Mouse (Mus musculus) urinary bladder, adult 2 months (tissue): ENCODE measurements around the gene Zfp580. TPM values are rescaled to one million over a fixed set of nuclear protein-coding genes. Genes with fewer than 3 reads are reported as not detected.
"Not testable (repeated sequence)": the region's sequence is repeated elsewhere in the genome, so short reads cannot be mapped to it uniquely, and the experiment has no call there.

Experiments used
- DNase-seq: peaks from one replicate; pipeline ENCODE4 v3.0.0; 2022; ENCODE audit warnings: low spot score
- polyA plus RNA-seq: library from polyadenylated mRNA; depleted of rRNA; stranded (reverse); fragments of >200 nt; gene quantifications from 2 replicates; pipeline ENCODE4 v1.2.3, GENCODE M21; 2012; rRNA removed

Gene Zfp580
- 12.1 and 19.8 TPM in 2 replicates for polyA plus RNA-seq

- DNase-seq, result peak; percentile 77
Measured at GRCm38 (mm10) chr7:5051193-5052192, at the start of gene Zfp580. TSS of gene Zfp580 (plus strand) at chr7:5051538.

DNA sequence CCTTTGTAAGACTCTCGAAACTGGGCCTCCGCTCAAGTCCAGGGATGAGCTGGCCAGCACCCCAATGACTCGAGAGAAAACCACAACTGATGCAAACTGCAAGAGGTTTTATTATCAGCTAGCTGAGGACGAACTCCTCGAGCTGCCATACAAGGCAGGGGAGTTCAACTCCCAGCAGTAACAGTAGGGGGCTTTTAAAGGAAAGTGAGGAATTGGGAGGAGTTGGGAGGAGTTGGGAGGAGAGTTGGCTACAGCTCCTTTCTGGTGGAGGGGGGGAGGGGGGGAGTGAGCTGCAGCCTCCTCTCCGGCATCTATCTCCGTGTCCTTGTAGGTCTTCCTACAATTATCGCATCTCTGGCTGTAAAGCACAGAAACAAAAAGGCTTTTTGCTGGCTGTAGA lies 48.5 kb upstream of the Zfp580 start:
- not testable (repeated sequence) for DNase-seq

DNA sequence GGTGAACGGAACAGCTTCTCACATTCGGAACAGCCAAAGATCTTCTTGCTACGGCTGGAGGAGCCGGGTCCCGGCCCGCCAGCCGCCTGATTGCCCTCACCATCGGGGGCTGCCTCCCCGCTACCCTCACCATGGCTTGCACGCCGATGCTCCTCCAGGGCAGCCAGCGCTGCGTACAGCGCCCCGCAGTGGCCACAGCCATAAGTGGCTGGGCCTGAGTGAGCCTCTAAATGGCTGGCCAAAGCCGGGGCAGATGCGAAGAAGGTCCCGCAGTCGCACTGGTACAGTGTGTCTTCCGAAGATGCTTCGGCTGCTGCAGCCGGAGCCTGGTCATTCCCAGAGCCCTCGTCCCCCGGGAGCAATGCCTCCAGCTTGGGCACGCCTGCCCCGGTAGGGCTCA lies 43.1 kb upstream of the Zfp580 start:
- DNase-seq, result no peak

DNA sequence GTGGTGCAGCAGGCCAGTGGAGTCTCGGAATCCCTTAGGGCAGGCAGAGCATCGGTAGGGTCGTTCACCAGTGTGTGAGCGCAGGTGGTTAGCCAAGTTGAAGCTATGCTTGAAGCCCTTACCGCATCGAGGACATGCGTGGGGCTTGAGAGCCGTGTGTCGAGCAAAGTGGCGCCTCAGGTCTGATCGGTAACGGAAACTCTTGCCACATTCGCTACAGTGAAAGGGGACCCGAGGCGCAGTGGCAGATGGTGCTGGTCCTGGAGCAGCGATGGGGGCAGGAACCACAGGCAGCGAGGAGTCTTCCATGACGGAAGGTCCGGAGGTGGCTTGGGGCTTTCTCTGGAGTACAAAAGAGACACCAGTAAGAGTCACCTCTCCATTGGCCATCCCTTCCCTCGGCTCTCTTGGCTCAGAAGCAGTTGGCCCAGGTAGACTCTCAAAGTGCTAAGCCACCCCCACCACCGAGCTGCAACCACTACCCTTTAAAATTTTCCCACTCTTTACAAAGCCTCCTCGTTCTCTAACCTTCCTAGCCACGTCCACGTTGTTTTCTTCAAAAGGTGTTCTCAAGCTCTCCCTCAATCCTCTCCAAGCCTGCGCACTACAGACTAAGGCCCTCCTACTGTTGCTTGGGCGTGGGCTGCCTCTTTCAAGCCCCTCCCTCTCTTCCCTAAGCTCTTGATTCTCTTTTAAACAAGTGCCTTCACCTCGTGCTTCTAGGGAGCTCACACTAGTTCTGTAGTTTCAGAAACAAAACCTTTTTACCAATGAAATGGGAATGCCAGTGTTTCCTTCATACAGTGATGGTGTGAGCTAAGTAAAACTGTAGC lies 38.4 kb upstream of the Zfp580 start:
- no peak for DNase-seq

- peak; percentile 82 for DNase-seq
Measured at GRCm38 (mm10) chr7:5014251-5015117, 36.9 kb upstream of the Zfp580 start, which contains the start of the genes Zfp524 and Fiz1. TSS of gene Zfp524 (plus strand) at chr7:5014415. TSS of gene Fiz1 (minus strand) at chr7:5014697.

- DNase-seq, result peak; percentile 87
Measured at GRCm38 (mm10) chr7:5015118-5016001, 36.0 kb upstream of the Zfp580 start, which contains the start of gene Gm44973. TSS of gene Gm44973 (plus strand) at chr7:5015496.

- DNase-seq, result no peak
Measured at GRCm38 (mm10) chr7:5016057-5016456, 35.3 kb upstream of the Zfp580 start.

GRCm38 (mm10) chr7:5016920-5017319 lies 34.4 kb upstream of the Zfp580 start:
- DNase-seq, result no peak

DNA sequence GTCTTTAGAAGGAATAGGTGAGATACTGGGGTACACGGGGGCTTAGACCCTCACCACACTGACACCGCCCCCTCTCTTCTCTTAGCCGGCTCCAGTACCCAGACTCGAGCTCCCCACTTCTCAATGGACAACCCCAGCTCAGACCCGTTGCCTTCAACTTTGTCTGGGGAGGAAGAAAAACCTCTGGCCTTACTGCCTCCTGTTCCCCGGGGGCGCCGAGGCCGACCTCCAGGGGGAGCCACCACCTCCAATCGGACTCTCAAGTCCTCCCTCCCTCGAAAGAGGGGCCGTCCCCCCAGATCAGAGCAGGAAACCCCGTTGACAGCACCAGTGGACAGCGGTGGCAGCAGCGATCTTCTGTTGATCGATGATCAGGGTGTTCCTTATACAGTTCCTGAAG lies 34.0 kb upstream of the Zfp580 start:
- DNase-seq, result no peak

GRCm38 (mm10) chr7:5017931-5018330 lies 33.4 kb upstream of the Zfp580 start:
- no peak for DNase-seq

DNA sequence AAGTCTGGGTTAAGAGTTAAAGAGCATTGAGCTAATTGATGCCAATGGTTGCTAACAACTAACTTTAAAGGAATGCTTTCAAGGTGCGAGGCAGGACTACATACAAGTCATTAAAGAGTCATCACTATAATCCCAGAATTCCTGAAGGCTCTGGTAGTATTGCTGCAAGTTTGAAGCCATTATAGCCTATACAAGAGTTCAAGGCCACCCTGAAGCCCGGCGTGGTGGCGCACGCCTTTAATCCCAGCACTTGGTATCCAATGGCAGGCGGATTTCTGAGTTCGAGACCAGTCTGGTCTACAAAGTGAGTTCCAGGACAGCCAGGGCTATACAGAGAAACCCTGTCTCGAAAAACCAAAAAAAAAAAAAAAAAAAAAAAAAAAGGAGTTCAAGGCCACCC lies 31.8 kb upstream of the Zfp580 start:
- DNase-seq, result not testable (repeated sequence)

DNA sequence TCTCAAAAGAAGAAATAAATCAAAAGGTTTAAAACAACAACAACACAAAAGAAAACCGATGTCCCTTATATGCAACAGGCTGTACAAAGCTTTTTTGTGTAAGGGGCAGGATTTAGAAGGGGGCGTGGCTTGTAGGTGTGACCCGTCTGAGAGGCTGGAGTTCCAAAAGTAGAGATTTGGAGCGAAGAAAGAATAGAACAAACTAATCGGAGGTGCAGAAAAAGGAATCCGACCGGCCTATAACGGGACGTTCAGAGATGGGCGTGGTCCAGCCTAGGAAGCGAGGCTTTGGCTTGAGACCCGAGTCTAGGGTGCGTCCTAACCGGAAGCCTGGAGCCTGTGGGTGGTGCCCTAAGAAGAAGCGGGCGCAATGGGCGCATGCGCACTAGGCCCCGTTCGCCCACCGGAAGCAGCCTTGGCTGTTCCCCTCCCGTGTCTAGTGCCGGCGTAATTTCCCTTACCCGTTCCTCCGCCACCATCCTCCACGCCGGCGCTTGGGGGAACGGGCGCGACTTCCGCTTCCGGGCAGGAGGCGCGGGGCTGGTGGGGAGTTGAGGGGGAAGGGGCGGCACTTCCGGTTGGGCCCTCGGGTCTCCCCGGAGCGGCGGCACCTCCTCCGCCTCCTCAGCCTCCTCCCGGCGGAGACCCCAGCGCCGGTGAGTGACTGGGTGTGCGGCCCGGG lies 31.2 kb upstream of the Zfp580 start, which contains the start of the genes Zfp865 and Ccdc106:
Zfp865 (plus strand) TSS at position 377 of the 682 bp plus-strand sequence.
Ccdc106 (plus strand) TSS at position 554 of the 682 bp plus-strand sequence.
- peak; percentile 98 for DNase-seq

- no peak for DNase-seq
Measured at GRCm38 (mm10) chr7:5020685-5021084, 30.7 kb upstream of the Zfp580 start.

DNA sequence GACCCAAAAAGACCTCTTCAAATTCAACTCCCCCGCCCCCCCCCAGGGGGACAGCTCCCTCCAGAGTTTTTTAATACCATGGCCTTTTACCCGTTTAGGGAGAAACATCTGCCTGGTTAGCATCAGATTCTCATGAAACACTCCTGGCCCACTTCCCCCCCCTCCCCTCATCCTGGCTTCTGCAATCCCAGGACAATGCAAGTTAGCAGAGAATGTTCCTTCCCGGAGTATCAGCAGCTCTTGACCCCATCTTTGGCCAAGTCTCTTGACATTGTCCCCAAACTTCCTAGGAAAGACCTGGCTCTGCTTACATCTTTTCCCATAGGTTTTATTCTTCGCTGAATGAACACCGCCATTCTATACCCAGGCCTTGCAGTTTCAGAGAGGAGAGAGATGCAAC lies 30.1 kb upstream of the Zfp580 start:
- no peak for DNase-seq

- no peak for DNase-seq
Measured at GRCm38 (mm10) chr7:5029543-5029942, 21.8 kb upstream of the Zfp580 start.

GRCm38 (mm10) chr7:5029946-5030345 lies 21.4 kb upstream of the Zfp580 start:
- DNase-seq, result no peak

- DNase-seq, result no peak
Measured at GRCm38 (mm10) chr7:5030554-5031275, 20.6 kb upstream of the Zfp580 start.

DNA sequence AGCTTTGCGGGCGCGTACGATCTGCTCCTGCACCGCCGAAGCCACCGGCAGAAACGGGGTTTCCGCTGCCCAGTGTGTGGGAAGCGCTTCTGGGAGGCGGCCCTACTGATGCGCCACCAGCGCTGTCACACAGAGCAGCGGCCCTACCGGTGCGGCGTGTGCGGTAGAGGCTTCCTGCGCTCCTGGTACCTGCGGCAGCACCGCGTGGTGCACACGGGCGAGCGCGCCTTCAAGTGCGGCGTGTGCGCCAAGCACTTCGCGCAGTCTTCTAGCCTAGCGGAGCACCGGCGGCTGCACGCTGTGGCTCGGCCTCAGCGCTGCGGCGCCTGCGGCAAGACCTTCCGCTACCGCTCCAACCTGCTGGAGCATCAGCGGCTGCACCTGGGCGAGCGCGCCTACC lies 19.8 kb upstream of the Zfp580 start:
- DNase-seq, result no peak

GRCm38 (mm10) chr7:5033818-5034217 lies 17.5 kb upstream of the Zfp580 start, which contains the start of gene 4632433K11Rik:
TSS of gene 4632433K11Rik (plus strand) at chr7:5034118.
- DNase-seq, result no peak
